Mouse (Mus musculus) midbrain, embryonic 15.5 days (tissue): Measurements from ENCODE around the gene Serpinb6c. TPM values are rescaled to one million over a fixed set of nuclear protein-coding genes. Genes with fewer than 3 reads are reported as not detected.

Experiments
- ATAC-seq: fragments of 200-750 bp; cut with Nextera tagmentation; replicated peaks from 2 replicates; pipeline ENCODE4 v1.8.0; 2017; ENCODE audit warnings: moderate TSS enrichment
- H3K27ac ChIP-seq: fragments of 300-500 bp; sonication (generic); 2 replicates; pipeline ENCODE4 v1.5.1; 2015; ENCODE audit warnings: mild to moderate bottlenecking, inconsistent platforms
- H3K27me3 ChIP-seq: fragments of 300-500 bp; sonication (generic); replicated peaks from 2 replicates; pipeline ENCODE4 v1.6.1; 2015; ENCODE audit warnings: inconsistent platforms
- H3K36me3 ChIP-seq: fragments of 300-500 bp; sonication (generic); replicated peaks from 2 replicates; pipeline ENCODE4 v1.6.1; 2015; ENCODE audit warnings: inconsistent platforms
- H3K4me1 ChIP-seq: fragments of 300-500 bp; sonication (generic); 2 replicates; pipeline ENCODE4 v1.6.1; 2015; ENCODE audit warnings: inconsistent platforms
- H3K4me2 ChIP-seq: fragments of 300-500 bp; sonication (generic); 2 replicates; pipeline ENCODE4 v1.6.1; 2015; ENCODE audit warnings: inconsistent platforms, mild to moderate bottlenecking, moderate library complexity
- H3K4me3 ChIP-seq: fragments of 300-500 bp; sonication (generic); 2 replicates; pipeline ENCODE4 v1.5.1; 2015; ENCODE audit warnings: mild to moderate bottlenecking, inconsistent platforms
- H3K9ac ChIP-seq: fragments of 300-500 bp; sonication (generic); 2 replicates; pipeline ENCODE4 v1.6.1; 2015; ENCODE audit warnings: mild to moderate bottlenecking, inconsistent platforms
- H3K9me3 ChIP-seq: fragments of 300-500 bp; sonication (generic); 2 replicates; pipeline ENCODE4 v1.6.1; 2016; ENCODE audit warnings: inconsistent platforms
- WGBS: fragments of 180-500 bp; shearing (Covaris S2); methylation state at CpG from one replicate; pipeline ENCODE4 v1.1.7; 2015; ENCODE audit warnings: mixed read lengths; 5-methylcytosine and 5-hydroxymethylcytosine counted together
- polyA plus RNA-seq: library from polyadenylated mRNA; unstranded; fragments of >200 nt; fragmentation: Nextera tagmentation; extraction: Ambion mirVana; gene quantifications from 2 replicates; pipeline ENCODE4 v1.2.1, GENCODE M21; 2015

The Serpinb6c gene
- polyA plus RNA-seq, 1 experiment from 2014 or later = not detected

DNA sequence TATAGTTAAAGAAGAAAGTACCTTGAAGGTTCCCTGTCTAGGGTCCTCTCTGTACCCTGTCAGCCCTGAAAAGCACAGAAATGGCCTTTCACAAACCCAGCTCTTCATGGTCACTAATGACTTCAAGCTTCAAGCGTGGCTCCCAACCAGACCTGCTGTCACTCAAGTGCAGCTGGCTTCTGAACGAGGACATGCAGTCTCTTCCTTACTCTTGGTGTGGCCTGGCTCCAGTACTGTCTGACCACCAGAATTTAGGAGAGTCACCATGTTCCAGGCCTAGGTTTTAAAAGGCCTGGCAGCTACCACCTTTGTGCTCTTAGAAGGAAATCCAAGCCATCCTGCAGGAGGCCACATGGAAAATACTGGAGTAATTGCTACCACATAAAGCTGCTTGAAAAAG is 24.8 kb upstream of the Serpinb6c start:
- ATAC-seq = no peak
- H3K4me1 ChIP-seq = 0 out of 2 replicates have a peak, but pooled peaks cover 4% of the 10 kb centered on the region
- H3K36me3 ChIP-seq = no peaks in the 10 kb centered on the region
- no peak overlapping the region for H3K27ac ChIP-seq
- 80% methylated on average over 2 of the region's 2 CpGs for WGBS
- H3K9ac ChIP-seq = no peak overlapping the region
- no peak overlapping the region for H3K4me3 ChIP-seq
- no peaks in the 10 kb centered on the region for H3K9me3 ChIP-seq
- no peaks in the 10 kb centered on the region for H3K27me3 ChIP-seq
- no peak overlapping the region for H3K4me2 ChIP-seq

DNA sequence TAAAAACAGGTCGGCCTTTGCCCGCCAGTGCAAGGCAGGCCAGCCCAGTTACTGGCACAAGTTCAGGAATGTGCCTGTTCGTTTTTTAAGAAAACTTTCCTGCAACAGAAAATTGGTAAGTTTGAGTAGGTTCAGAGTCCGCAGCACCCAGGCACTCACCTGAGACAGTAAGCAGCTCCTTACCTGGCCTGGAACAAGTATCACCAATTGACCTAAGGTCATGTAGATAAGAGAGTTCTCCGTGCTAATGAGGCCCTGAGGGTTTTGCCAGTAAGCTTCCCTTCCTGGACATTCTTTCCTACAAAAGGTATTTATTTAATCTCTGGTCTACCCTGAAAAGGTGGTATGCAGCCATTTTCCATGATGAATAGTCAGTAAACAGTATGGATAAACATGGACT is 16.2 kb upstream of the Serpinb6c start:
- 98% methylated on average over 5 of the region's 5 CpGs for WGBS
- H3K36me3 ChIP-seq = peaks cover 4% of the 10 kb centered on the region
- no peak overlapping the region for H3K4me2 ChIP-seq
- no peaks in the 10 kb centered on the region for H3K27me3 ChIP-seq
- no peaks in the 10 kb centered on the region for H3K9me3 ChIP-seq
- no peak overlapping the region for H3K4me3 ChIP-seq
- no peak overlapping the region for H3K9ac ChIP-seq
- no peak overlapping the region for H3K27ac ChIP-seq
- no peak for ATAC-seq
- H3K4me1 ChIP-seq = no peaks in the 10 kb centered on the region

DNA sequence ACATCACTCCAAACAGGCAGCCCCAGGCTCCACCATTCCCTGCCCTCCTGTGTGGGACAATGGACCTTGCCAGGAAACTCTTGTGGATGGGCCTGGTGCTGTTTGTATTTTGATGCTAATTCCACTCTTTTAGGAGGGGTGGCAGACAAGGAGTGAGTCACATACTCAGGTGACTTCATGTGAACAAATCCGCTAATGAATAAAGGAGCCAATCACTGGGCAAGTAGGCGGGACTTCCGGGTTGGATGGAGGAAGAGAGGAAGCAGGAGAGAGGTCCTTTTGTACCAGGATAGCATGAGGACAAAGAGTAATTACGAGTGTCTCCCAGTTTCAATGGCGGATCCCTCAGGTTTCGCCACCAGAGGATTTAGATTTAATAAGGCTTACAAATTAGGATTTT is 15.5 kb upstream of the Serpinb6c start:
- Histone ChIP-seq H3K27me3 (no peaks in the 10 kb centered on the region), H3K27ac (no peak overlapping the region), H3K36me3 (peaks cover 4% of the 10 kb centered on the region), H3K4me3 (no peak overlapping the region), H3K4me1 (no peaks in the 10 kb centered on the region), H3K9me3 (no peaks in the 10 kb centered on the region), H3K9ac (no peak overlapping the region), H3K4me2 (no peak overlapping the region)
- ATAC-seq = no peak
- 84% methylated on average over 6 of the region's 6 CpGs for WGBS

DNA sequence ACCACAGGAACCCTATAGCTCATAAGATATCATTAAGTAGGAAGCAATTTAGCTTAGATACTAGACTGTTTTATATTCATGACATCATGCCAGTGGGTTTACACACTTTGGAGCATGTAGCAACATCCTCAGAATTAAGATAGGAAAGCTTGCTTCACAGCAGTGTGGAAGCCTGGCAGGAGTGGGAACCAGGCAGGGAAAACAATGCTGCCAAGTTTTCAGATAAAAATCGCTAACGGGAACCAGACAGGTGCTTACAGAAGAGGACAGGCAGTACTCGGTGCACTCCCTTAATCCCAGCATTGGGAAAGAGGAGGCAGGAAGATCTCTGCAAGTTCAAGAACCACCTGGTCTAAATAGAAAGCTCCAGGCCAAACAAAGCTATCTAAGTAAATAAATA is 1.3 kb upstream of the Serpinb6c start:
- Histone ChIP-seq H3K27me3 (no peaks in the 10 kb centered on the region), H3K4me3 (no peak overlapping the region), H3K27ac (no peak overlapping the region), H3K4me2 (no peak overlapping the region), H3K4me1 (no peaks in the 10 kb centered on the region), H3K9me3 (no peaks in the 10 kb centered on the region), H3K36me3 (no peaks in the 10 kb centered on the region), H3K9ac (no peak overlapping the region)
- WGBS = 76% methylated on average over 3 of the region's 3 CpGs
- ATAC-seq = no peak

DNA sequence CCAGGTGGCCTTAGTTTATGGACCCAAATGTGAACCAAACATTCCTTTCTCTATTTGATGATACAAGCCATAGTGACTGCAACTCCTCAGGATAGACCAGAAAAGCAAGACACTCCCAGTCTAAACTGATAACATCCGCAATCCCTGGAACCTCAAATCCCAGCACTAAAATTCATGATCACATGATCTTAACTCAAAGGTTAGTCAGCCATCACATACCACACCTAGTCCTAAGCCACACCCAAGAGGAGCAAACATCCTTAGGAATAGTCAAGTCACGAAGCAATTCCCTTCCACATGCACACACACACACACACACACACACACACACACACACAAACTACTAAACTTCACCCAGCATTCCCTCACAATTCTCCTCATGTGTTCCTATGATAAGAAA is 2.2 kb downstream of the Serpinb6c start:
- H3K9ac ChIP-seq = no peak overlapping the region
- no peak overlapping the region for H3K4me3 ChIP-seq
- no peaks in the 10 kb centered on the region for H3K4me1 ChIP-seq
- no peak overlapping the region for H3K4me2 ChIP-seq
- no peaks in the 10 kb centered on the region for H3K36me3 ChIP-seq
- WGBS = 85% methylated on average over 2 of the region's 2 CpGs
- no peak overlapping the region for H3K27ac ChIP-seq
- ATAC-seq = no peak
- no peaks in the 10 kb centered on the region for H3K27me3 ChIP-seq
- H3K9me3 ChIP-seq = no peaks in the 10 kb centered on the region

DNA sequence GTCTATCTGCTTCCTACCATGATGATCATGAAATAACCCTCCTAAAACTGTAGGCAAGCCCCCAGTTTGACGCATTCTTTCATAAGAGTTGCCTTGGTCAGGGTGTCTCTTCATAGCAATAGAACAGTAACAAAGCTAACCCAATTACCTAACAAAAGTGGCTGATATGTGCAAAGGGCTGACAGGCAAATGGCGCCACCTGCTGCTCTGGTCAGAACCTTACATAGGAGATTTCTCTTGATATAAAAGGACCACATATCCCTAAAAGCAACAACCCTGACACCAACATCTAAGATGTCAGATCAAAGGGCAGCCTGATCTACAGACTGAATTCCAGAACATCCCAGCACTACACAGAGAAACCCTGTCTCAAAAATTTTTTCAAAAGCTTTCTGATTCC is 11.3 kb downstream of the Serpinb6c start:
- Histone ChIP-seq H3K9ac (no peak overlapping the region), H3K36me3 (no peaks in the 10 kb centered on the region), H3K4me3 (no peak overlapping the region), H3K4me1 (no peaks in the 10 kb centered on the region), H3K27me3 (no peaks in the 10 kb centered on the region), H3K9me3 (no peaks in the 10 kb centered on the region), H3K4me2 (no peak overlapping the region), H3K27ac (no peak overlapping the region)
- peak; percentile 69; the same call in 1 of the 2 replicates for ATAC-seq
- 42% methylated on average over 2 of the region's 2 CpGs for WGBS

DNA sequence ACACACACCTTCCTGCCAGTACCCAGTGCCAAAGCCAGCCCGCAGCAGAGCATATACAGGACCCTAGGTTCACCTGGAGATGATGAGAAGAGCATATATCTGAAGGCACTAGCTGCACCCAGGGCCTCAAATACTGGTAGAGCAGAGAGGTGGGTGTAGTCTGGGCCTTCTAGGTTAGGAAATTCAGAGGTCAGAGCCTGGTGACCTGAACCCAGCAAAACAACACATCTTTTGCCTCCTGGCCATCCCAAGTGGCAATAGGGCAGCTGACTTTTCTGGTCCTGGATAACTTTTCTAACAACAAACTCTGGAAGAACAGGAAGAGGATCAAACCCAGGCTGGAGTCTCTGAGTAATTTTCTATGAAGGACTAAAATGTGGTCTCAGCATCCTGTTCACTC is 62.2 kb downstream of the Serpinb6c start, which contains the start of gene Serpinb6e:
Serpinb6e (minus strand) TSS at position 101 of the 400 bp plus-strand sequence.
- no peak for ATAC-seq
- 67% methylated on average over 1 of the region's 1 CpGs for WGBS

DNA sequence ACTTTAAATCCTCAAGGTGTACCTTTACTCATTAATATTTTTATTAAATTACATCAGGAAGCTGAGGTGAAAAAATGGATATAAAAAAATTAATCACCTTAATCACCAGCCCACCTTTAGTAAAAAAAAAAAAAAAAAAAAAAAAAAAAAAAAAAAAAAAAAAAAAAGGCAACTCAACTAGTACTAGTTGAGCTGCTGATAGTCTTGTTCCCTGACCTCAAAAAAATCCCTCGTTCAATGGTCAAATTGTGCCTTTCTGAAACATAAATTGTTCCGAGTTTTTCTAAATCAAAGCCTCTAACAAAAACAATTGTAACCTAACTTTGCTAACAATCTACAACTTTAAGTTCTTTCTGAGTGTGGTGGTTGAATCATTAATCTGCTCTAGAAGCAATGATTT is 74.8 kb downstream of the Serpinb6c start:
- ATAC-seq = no peak
- H3K4me1 ChIP-seq = no peaks in the 10 kb centered on the region
- H3K27me3 ChIP-seq = no peaks in the 10 kb centered on the region
- H3K36me3 ChIP-seq = no peaks in the 10 kb centered on the region
- WGBS = 83% methylated on average over 2 of the region's 2 CpGs
- no peak overlapping the region for H3K4me3 ChIP-seq
- no peak overlapping the region for H3K9ac ChIP-seq
- no peak overlapping the region for H3K4me2 ChIP-seq
- no peak overlapping the region for H3K27ac ChIP-seq
- H3K9me3 ChIP-seq = no peaks in the 10 kb centered on the region

More for the DNA sequence above, 62.2 kb downstream of the Serpinb6c start, which contains the start of gene Serpinb6e:
- H3K4me1 ChIP-seq = no peaks in the 10 kb centered on the region
- no peak within 1 kb of the TSS for H3K27ac ChIP-seq
- no peaks in the 10 kb centered on the region for H3K9me3 ChIP-seq
- H3K27me3 ChIP-seq = no peaks in the 10 kb centered on the region
- H3K4me2 ChIP-seq = no peak within 1 kb of the TSS
- no peak within 1 kb of the TSS for H3K9ac ChIP-seq
- H3K4me3 ChIP-seq = no peak within 1 kb of the TSS
- no peaks in the 10 kb centered on the region for H3K36me3 ChIP-seq

Other genes starting within 250 kb of the Serpinb6c start
- gene Serpinb6d, start 244.3 kb downstream of the Serpinb6c start, polyA plus RNA-seq = not detected in 2 replicates
- gene Serpinb6e, start 62.3 kb downstream of the Serpinb6c start, polyA plus RNA-seq = not detected in 2 replicates
- gene Nqo2, start 59.0 kb upstream of the Serpinb6c start, polyA plus RNA-seq = 7.2 and 8.3 TPM in 2 replicates
- 6.2 and 6.7 TPM in 2 replicates for gene Ripk1, start 96.7 kb upstream of the Serpinb6c start, polyA plus RNA-seq
- 29.1 and 33.9 TPM in 2 replicates for gene Serpinb6a, start 97.1 kb upstream of the Serpinb6c start, polyA plus RNA-seq
- gene Bphl, start 131.9 kb upstream of the Serpinb6c start, polyA plus RNA-seq = 35.4 and 36.8 TPM in 2 replicates
- gene Tubb2a, start 172.3 kb upstream of the Serpinb6c start, polyA plus RNA-seq = 3,188 and 3,263 TPM in 2 replicates
- 1,126 and 1,130 TPM in 2 replicates for gene Tubb2b, start 224.8 kb upstream of the Serpinb6c start, polyA plus RNA-seq